Mouse (Mus musculus): Measurements from ENCODE around the gene Stx1a.

DNA sequence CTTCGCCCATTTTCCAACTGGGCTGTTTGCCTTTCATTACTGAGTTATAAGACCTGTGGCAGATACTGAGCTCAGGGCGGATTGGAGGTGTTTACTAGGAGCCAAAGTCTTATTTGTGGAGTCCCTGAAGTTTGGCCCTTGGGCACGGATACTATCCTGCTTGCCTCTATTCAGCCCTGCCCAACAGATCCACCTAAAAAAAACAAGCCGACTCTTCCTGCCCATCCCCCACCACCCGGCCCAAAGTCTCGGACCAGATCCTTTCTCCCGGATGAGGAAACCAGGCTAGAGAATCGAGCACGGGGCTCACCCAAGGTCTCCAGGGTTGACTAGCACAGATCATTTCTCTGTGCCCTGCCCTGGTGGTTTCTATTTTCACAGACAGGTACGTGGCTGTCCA is 42.1 kb upstream of the Stx1a start:
- no peak for TF ChIP-seq CTCF (IDR thresholded peaks at IDR 0.05; ENCODE audit: low read depth, low read length)
- TF ChIP-seq POLR2A (IDR thresholded peaks at IDR 0.05; ENCODE audit: extremely low read depth, insufficient read depth, low read length) = no peak
